Mouse (Mus musculus) left cerebral cortex, postnatal 36 days (tissue): ENCODE results near the gene B4gat1. TPM values are rescaled to one million over a fixed set of nuclear protein-coding genes. Genes with fewer than 3 reads are reported as not detected.

Source experiments
- DNase-seq, 2 experiments: peaks; one replicate each; pipeline ENCODE4 v3.0.0; 2021 to 2022; ENCODE audit warnings: low spot score in 2 of 2, mixed read lengths in 1 of 2
- intact Hi-C: fragments of 180-260 bp; cut with DNase I; formaldehyde crosslinking; loops from one replicate; pipeline ENCODE4 v1.15.1; 2025
- total RNA-seq, 2 experiments: library from RNA; stranded (reverse); gene quantifications; 2 replicates each; pipeline ENCODE4 v1.2.3; 2021

The B4gat1 gene
- total RNA-seq, 2 experiments from 2014 or later: 118 to 135 TPM

DNA sequence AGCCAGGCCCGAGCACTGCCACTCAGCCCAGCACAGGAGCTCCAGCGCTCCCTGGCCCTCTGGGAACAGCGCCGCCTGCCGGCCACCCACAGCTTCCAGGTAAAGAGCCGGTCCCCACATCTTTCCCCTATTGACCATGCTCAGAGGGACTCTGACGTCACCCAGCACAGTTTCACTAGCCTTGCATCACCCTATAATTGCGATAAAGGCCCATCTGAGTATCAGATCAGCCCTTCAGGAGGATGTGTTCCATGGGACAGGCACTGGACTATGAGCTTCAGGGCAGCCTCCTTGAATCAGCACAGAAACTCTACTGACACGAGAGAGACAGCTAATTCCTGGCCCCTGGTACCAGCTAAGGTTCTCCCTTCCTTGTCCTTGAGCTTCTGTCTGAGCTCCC lies 15.3 kb downstream of the B4gat1 start:
- peak; percentile 48 to 61 for DNase-seq

DNA sequence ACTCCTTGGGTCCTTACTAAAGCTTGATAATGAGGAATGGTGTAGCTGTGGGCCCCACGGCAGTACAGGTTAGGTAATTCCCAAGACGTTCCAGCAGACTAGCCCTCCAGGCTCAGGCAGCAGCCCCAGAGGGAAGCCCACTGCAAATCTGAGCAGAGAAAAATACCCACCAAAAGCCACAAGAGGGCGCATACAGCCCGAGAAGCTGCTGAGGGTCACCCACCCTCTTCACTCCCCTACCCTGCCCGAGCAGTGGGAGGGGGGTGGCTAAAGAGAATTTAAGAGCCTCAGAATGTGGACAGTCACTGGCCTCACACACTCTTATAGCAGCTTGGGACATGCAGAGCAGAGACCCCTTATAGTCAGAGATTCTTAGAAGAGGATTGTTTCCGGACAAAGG lies 17.6 kb downstream of the B4gat1 start:
- peak in 1 of 2 experiments; percentile 29 for DNase-seq
- intact Hi-C loops: loop anchor here (2.0 kb wide), 1 partner anchor 17 kb away; no protein-coding TSS in a partner anchor

More for the DNA sequence above, 15.3 kb downstream of the B4gat1 start:
- intact Hi-C loops: no loop called here

DNA sequence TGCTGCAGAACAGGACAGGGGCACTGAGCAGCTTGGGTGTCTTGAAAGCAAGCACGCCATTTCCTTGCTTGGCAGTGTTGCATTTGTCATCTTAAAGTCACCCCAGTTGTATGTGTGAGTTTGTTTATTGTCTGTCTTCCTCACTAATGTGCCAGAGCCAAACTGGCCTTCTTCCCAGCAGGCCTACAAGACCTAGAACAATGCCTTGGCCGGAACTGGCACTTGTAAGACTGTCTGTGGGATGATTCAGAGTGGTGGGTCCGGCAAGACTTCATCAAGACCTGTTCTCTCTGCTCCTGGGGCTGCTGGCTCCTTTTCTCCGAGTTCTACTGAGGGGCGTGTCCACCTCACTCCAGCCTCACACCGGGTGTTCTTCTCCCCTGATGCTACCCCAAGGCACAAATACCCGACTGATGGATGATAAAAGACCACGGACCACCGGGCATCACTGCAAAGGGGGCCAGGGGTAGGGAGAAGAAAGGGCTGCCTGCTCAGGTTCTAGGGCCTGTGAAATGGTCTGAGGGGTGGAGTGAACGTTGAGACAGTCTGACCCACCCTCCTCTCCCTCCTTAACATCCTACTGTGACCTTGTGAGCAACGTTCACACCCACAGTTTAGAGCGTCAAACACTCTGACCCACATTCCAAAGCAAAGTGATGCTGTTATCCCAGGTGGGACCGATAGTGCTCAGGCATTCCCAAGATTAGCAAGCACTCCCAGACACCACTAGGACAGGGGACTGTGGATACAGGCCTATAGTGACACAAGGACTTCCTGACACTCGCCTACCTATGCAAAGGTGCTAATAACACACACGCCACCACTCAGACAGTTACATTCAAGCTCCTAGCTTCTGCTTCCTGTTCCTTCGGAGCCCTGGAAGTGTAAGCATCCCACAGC lies 19.5 kb downstream of the B4gat1 start:
- intact Hi-C loops: loop anchor here (2.0 kb wide), 1 partner anchor 15 kb away; no protein-coding TSS in a partner anchor
- no peak for DNase-seq

DNA sequence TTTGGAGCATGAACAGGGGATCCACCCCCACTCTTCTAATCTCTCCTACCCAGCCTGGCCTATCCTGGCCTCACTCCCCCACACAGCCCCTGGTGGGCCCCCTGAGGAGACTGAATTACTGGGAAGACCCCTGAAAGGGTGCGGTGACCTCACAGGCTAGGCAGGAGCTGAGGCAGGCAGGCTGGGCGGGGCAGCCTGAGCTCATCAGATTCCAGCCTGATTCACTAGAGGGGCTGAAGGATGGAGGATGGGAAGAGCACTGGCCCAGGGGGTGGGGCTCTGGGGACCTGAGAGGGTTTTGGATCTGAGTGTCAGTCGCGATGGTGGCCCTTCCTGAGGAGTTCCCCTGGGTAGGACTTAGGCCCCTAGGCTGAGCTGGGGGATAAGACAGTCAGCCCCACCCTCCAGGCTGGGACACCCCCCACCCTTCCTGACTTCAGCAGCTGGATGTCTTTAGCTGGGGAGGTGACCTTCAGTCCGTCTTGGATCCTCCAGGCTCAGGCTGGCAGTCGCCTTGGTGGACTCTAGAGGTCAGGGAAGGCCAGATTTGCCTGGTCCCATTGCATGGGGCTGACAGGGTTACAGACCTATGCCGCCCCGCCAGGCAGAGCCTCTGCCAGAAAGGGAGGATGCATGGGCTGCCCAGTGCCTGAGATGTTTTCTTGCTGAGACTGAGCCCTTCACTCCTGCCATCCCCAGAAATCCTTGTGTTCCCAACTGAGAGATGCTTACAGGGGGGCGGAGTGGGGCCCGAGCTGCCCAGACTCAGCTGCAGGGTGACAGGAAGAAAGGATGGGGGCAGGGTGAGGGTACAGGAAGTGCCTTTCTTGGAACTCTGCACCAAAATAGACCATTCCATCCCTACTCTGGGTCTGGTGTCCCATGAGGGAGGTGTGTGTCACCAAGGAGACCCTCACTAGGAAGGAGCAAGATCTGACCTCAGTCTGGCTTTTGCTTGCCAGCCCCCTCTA lies 20.5 kb downstream of the B4gat1 start:
- intact Hi-C loops: no loop called here
- DNase-seq: peak in 1 of 2 experiments; percentile 24

DNA sequence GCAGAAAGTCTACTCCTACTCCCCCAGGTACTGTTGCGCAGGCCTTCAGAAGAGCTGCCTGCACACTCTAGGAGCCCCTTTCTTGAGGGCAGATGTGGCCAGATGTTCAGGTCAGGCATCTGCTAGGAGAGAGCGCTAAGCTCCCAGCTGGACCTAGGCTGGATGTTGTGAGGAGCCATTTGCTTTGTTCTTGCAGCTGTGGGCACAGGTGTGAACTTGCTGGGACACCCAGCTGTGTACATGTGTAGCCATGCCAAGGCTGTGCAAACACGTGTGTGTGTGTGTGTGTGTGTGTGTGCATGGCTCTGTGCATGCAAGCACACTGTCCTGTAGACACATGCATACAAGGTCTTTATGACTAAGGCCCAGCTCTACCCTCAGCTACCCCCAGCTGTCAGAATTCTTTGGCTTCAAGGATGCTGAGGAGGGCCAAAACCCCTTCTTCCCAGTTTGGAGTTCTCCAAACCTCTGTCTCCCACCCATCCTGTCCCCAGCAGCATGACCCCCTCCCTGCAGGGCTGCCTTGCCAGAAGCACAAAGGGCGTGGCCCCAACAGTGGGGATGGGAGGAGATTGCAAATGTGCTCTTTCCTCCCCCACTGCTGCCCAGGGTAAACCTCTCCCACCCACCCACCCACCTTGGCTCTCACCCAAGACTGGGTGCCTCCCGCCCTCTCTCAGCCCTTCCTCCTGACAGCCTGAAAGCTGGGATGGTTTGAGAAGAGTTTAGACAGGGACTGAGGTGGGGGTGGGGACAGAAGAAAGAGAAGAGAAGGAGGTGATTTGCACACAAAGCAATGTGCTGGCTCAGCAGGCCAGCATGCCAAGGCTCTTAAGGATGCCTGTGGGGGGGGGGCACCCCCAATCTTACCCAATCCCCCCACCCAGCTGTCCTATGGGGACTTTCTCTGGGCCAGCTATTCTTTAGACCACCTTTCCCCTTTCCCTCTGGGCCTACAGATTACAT lies 22.0 kb downstream of the B4gat1 start:
- intact Hi-C loops: no loop called here
- no peak for DNase-seq

DNA sequence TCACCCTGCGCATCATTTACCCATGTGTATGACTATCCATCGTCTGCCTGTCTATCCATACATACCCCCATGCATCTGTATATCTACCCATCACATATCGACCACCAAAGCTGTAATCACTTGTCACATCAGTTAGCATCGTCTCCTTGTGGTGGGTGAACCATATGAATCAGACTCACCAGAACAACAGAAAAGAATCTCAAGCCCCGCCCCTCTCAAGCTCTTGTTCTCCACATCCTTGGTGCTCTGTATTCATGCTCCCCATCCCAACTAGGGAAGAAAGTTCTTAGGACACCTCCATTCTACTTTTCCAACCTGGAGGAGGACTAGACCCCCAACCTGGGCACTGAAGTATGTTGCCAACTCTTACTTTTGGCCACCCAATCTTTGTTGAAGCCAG lies 23.4 kb downstream of the B4gat1 start:
- intact Hi-C loops: no loop called here

DNA sequence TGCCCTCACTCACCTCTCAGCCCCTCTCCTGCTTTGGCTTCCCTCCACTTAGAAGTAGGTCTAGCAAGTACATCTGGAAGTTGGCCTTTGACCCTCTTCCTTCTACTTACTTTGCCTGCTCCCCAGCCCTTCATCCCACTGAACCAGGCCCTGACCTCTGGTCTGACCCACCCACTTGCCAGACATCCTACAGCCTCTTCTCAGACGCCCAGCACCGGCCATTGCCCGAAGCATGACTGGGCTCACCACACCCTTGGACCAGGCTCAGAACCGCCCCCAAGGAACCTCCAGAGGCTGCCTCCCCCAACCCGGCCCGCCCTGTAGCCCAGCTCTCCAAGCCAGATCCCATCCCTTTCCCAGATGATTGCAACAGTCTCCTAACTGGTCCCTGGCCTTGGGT lies 23.8 kb downstream of the B4gat1 start:
- DNase-seq: no peak
- intact Hi-C loops: no loop called here

More for the DNA sequence above, 23.4 kb downstream of the B4gat1 start:
- no peak for DNase-seq

DNA sequence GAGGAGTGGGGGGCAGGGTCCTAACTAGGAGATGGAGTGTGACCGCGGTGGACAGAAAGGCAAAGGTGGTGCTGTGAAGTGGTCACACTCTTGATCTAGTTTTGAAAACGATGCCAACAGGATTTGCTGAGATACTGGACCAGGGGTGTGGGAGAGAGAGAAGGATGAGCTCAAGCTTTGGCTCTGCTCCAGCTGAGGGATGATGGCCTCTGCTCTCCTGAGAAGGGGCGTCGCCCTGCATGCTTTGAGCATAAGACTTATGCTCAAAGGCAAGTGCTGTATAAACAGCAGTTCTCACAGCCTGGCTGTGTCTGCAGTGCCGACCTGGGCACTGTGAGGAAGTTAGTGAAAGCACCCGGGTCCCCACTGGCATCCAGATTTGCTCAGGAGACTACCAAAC lies 26.5 kb downstream of the B4gat1 start:
- intact Hi-C loops: no loop called here
- DNase-seq: no peak

DNA sequence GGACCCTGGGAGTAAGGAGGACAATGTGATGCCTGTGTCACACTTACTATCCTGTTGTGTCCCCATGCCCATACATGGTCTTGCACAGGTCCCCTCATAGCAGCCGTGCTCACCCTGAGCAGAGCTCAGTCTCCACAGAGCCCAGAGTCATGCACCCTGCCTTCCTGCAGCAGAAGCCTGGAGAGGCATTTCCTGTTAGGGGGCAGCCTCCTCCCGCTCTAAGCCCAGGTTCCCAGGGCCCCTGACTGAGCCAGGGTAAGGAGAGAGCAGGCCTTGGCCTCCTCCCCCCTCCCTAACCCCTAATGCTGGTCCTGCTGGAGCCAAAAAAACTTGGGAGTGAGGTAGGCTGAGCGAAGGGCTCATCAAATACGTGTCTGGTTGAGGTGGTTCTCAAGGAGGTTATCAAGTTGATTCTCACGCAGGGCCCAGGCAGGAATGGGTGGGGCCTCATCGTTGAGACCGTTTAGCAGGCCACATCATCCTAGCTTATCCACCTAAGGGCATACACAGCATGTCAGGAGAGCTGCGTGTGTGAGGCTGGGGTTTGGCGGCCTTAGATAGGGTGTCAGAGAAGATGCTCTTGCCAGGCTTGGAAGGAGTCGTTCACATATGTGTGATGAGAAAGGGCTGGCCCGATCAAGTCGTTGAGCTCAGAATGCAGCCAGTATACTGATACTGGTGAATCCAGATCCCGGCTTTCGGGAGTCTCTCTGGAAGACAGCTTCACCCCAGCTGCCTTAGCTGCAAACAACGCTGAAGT lies 28.6 kb downstream of the B4gat1 start:
- intact Hi-C loops: no loop called here
- DNase-seq: no peak

DNA sequence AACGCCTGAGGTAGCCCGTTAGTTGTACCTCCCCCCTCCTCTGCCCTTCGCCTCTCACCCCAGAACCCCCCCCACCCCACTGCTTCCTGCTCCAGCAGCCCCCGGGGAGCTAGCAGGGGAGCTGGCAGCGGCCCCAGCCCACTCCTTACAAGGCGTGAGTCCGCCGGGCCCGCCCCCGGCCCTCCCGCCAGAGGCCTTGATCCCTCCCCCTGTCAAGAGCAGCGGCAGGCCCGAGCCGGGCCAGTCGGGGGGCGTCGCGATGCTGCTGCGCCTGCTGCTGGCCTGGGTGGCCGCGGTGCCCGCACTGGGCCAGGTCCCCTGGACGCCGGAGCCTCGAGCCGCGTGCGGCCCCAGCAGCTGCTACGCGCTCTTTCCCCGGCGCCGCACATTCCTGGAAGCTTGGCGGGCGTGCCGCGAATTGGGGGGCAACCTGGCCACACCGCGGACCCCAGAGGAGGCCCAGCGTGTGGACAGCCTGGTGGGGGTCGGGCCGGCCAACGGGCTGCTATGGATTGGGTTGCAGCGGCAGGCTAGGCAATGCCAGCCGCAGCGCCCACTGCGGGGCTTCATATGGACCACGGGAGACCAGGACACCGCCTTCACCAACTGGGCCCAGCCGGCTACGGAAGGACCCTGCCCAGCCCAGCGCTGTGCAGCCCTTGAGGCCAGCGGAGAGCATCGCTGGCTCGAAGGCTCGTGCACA lies 29.4 kb downstream of the B4gat1 start, which contains the start of gene Cd248:
TSS of gene Cd248 (plus strand) at position 212 of the 703 bp plus-strand sequence.
- intact Hi-C loops: no loop called here
- DNase-seq: peak in 1 of 2 experiments; percentile 23

DNA sequence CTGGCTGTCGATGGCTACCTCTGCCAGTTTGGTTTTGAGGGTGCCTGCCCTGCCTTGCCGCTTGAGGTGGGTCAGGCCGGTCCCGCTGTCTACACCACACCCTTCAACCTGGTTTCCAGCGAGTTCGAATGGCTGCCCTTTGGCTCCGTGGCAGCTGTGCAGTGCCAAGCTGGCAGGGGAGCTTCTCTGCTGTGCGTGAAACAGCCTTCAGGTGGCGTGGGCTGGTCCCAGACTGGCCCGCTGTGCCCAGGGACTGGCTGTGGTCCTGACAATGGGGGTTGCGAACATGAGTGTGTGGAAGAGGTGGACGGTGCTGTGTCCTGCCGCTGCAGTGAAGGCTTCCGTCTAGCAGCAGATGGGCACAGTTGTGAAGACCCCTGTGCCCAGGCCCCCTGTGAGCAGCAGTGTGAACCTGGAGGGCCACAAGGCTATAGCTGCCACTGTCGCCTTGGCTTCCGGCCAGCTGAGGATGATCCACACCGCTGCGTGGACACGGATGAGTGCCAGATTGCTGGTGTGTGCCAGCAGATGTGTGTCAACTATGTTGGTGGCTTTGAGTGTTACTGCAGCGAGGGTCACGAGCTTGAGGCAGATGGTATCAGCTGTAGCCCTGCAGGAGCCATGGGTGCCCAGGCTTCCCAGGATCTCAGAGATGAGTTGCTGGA lies 30.1 kb downstream of the B4gat1 start:
- DNase-seq: peak in 1 of 2 experiments; percentile 5

DNA sequence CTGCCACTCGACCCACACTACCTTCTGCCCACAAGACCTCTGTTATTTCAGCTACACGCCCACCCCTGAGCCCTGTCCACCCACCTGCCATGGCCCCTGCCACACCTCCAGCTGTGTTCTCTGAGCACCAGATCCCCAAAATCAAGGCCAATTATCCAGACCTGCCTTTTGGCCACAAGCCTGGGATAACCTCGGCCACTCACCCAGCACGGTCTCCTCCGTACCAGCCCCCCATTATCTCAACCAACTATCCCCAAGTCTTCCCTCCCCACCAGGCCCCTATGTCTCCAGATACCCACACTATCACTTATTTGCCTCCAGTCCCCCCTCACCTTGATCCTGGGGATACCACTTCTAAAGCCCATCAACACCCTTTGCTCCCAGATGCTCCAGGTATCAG lies 30.9 kb downstream of the B4gat1 start:
- no peak for DNase-seq
- intact Hi-C loops: no loop called here

More for the DNA sequence above, 30.1 kb downstream of the B4gat1 start:
- intact Hi-C loops: no loop called here

DNA sequence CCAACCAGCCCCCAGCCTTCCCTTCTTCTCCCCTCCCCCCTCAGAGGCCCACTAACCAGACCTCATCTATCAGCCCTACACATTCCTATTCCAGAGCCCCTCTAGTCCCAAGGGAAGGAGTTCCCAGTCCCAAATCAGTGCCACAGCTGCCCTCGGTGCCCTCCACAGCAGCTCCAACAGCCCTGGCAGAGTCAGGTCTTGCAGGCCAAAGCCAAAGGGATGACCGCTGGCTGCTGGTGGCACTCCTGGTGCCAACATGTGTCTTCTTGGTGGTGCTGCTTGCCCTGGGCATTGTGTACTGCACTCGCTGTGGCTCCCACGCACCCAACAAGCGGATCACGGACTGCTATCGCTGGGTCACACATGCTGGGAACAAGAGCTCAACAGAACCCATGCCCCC lies 31.4 kb downstream of the B4gat1 start:
- no peak for DNase-seq
- intact Hi-C loops: loop anchor here (5.0 kb wide), 1 partner anchor 53 kb away; no protein-coding TSS in a partner anchor

DNA sequence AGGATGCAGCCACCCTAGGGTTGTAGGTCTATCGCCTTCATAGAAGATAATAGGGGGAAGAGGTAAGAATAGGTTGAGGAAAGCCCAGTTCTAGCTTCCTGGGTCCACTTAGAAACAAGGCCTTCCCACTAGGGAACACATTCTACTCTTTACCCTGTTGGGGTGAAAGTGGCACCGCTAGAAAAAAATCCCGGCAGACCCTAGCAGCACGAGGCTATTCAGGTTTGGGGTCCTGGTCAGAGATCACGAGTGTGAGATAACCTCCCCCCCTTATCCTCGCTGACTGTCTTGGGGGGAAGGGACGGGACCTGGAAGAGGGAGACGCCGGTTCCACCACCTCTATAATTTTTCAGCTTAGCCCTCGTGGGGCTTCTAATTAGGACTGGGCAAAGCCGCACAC lies 32.5 kb downstream of the B4gat1 start:
- intact Hi-C loops: loop anchor here (5.0 kb wide), 1 partner anchor 54 kb away; no protein-coding TSS in a partner anchor
- DNase-seq: no peak

DNA sequence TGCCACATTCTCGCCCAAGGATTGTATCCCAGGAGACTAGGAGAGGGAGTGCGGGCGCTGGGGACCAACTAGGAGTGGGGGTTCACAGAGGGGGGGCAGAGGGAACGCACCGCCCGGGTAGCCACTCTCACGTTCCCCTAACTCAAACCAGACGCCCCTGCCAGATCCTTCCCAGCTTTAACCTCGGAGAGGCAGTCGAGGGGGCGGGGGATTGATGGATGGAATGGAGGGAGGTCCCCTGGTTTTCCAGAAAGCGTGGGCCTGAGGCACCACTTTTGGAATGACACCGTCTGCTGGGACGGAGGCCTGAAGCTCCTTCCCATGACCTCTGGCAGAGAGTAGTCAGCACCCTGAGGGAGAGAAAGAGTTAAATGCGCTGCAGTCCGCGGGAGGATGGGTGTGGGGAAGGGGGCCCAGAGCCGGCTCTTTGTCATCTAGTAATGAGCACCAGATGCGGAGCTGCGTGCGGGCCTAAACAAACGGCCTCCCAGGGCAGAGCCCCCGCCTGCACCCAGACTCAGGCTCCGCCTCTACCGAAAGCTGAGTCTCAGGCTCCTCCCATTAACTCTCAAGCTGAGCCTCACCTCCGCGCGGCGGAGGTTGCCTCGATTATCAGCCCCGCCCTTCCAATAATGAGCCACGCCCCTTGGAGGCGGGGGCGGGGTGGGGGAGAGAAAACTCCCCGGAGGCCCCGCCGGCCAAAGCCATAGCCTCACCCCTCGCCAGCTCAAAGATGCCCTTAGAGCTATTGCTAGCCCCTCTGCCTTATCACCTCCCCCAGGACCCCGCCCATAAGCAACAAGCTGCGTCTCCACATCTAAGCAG lies 33.1 kb downstream of the B4gat1 start:
- intact Hi-C loops: loop anchor here (2.0 to 5.0 kb wide), 2 partner anchors 15 to 54 kb away; no protein-coding TSS in a partner anchor
- DNase-seq: peak; percentile 21 to 24
